Mouse (Mus musculus): Measurements from ENCODE around the gene Chm. TPM values are rescaled to one million over a fixed set of nuclear protein-coding genes. Genes with fewer than 3 reads are reported as not detected.
"Not testable (repeated sequence)": the region's sequence is repeated elsewhere in the genome, so short reads cannot be mapped to it uniquely, and the experiment has no call there.

The Chm gene
- 10 to 100 TPM; 28.0 to 30.8 TPM for total RNA-seq (2021)

DNA sequence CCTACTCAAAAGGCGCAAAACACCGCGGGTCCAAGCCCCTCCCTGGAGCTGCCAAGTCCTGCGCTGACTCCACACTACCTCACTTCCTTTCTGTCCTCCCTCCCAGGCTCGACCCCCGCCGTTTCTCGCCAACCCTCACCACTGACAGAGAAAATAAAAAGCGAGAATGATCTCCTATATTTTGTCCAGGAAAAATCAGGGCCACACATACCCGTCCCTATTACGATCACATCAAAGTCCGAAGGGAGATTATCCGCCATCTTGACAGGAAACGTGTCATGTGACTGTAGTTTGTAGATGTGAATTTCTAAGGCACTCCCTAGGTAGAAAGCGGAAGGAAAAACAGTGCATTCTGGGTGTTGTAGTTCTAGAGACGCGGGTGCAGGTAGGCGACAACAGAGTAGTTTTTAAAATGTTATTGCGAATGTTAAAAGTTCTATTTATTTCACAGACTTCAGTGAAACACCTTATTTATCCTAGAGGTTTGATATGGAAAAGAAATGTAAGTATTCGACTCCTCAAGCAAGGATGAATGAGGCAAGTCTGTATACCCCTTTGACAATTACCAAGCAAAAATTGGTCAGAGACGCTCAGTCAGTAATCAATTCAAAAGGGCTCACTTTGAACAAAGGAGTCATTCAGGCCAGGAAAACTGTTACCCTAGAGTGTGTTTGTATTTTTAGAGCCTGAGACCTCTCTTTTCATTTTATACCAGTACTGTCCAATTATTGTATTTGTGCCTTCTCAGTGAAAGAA, at the start of gene Chm:
Gene Chm, minus strand, starts transcription at position 288 of the 756 bp plus-strand sequence.
- intact Hi-C loops (cut with DNase I), result no loop called here
- DNase-seq, result peak; percentile 38

DNA sequence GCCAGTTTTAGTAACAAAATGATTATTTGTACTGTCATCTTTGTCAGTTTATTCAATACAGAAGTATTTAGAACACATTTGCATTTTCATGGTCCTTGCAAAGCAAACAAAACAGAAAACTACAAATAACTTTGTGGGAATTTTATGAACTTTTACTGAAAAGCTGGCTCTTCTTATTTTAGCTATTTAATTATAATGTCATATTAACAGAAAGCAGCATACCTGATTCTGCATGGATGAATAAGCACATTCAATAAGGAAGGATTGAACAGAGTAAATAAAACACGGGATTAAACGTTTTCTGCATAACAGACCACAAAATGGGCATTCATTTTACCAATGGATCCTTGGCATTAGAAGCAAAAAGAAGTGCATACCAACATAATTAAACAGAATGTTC, 8.6 kb upstream of the Chm start:
- DNase-seq, result no peak
- intact Hi-C loops (cut with DNase I), result no loop called here

DNA sequence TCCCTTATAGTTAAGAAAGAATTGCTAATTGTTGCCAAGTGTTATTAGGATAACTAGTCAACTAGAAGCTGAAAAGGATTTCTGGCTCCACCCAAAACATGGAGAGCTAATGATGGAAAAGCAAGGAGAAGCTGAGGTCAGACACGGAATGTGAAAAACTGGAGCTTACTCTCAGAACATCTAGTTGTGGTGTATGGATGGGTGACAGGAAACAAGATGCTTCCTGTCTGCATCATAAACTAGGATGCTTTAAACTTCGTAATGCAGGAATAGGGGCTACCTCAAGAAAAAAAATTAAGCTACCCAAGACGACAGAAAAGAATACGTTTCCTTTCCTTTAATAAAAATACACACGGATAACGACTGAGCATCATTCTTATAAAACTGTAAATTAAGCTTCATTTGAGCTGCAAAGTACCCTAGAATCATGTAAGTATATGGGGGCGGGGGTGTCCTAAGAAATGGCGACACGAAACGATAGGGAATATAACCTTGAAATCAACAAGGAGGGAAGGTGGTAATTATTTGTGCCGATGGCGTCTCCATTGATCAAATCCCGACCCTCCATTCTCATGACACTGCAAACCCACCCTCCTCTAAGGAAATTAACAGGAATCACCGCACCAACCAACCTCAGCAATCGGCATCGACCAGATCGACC, 618 bp downstream of the Chm start:
- DNase-seq, result no peak
- intact Hi-C loops (cut with DNase I), result no loop called here

DNA sequence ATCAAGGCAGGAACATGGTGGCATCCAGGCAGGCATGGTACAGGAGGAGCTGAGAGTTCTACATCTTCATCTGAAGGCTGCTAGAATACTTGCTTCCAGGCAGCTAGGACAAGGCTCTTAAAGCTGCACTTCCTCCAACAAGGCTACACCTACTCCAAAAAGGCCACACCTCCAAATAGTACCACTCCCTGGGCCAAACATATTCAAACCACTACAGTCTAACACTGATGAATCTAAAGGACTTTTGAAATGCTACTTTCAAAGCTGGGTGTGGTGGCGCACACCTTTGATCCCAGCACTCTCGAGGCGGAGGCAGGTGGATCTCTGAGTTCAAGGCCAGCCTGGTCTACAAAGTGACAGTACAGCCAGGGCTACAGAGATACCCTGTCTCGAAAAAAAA, 4.5 kb downstream of the Chm start:
- DNase-seq; intact Hi-C loops (cut with DNase I): not testable (repeated sequence)

DNA sequence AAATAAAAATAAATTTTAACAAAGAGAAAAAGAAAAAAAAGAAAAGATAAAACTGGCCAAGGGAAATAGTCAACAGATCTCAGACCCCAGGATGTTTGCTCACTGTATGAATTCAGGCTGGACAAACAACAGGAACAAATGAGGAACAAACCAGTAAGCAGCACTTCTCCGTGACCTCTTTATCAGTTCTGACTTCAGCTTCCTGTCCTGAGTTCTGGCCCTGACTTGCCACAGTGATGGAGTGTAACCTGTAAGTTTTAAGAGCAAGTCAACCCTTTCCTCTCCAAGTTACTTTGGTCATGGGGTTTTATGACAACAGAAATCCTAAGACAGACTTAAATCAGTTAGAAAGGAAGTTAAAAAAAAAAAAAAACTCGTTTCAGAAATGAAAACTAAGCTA, 12.6 kb downstream of the Chm start:
- DNase-seq, result no peak
- intact Hi-C loops (cut with DNase I), result no loop called here

DNA sequence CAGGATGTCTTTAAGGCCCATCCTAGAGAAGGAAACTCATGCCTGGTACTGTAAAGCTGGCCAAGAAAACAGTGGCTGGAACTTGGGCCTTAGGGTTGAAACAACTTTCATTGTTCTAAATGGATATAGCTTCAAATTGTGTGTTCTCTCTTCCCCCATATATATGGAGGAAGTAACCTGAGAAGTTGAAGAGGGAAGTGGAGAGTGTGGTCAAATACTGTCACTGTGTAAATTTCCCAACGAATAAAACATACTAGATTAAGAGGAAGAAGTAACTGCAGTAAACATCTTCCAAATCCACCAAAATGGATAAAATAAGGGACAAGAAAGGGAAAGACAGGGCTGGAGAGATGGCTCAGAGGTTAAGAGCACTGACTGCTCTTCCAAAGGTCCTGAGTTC, 13.0 kb downstream of the Chm start:
- intact Hi-C loops (cut with DNase I), result no loop called here
- DNase-seq, result no peak

DNA sequence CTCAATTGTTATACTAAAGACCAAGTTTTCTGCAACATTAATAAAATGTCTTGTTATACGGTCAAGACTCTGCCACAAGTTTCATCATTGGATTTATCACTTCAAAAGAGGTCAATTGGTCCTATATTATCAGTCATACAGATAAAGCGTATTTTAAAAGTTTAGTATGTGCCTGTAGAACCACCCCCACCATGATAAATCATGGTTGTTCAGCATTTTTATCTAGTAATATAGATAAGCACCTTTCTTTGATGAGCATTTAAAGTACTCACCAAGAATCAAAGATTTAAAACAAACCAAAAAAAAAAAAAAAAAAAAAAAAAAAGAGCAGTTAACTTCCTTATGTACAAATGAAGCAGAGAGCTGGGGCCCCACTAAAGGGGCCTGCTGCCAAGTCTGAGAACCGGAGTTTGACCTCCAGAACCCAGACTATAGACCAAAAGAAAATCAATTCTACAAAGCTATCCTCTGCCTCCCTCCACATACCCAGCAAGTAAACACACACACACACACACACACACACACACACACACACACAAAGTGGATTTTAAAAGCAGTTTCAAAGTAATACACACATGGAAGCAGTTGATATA, 25.0 kb downstream of the Chm start:
- intact Hi-C loops (cut with DNase I), result no loop called here
- no peak for DNase-seq

DNA sequence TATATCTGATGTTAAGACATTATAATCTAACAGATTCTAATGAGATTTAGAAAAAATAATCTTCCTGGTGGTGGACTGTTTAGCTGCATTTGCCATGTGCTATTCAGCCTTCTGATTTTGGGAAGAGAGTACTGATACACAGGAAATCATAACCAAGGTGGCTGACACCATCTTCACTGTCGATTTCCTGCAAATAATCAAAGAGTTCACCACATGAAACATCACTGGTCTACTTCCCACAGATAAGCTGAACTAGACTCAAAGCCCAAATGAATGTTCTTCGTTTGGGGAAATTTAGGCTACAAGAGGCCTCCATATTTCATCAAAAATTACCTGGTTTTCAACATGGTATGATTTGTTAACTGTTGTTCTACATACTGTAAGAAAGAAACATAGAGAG, 101.1 kb downstream of the Chm start:
- DNase-seq, result no peak
- intact Hi-C loops (cut with DNase I), result no loop called here

DNA sequence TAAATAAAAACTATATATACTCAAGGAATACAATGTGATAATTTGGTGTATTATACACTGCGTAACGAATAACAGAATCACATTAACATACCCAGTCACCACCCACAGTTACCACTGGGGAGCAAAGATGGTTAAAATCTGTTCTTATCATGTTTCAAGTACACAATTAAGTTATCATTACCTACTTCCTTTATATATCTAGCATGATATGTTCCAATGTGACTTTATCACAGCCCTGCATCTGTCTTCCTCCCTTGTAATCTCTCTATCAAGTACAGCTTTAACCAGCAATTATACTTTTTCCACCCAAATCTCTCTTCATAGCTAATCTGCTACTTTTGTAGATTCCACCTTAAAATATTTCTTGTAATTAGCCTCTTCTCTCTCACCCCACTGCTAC, 109.3 kb downstream of the Chm start:
- no peak for DNase-seq
- intact Hi-C loops (cut with DNase I), result no loop called here

DNA sequence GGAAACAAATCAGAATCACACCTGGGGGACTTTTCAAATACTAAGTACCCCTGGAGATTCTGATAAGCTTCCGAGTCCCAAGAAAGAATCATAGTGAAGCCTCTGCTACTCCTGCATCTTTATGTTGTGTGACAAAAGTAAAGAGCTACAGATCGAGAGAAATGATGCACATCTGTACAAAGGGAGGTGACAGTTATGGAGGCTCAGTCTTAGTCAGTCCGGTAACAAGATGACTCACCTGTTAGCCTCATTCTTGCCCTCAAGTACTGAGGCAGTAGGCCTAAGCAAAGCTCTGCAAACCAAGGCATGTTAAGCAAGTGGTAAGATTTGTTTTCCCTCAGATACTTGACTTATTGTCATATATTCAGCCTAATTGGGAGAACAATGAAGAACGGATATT, 110.5 kb downstream of the Chm start:
- intact Hi-C loops (cut with DNase I), result no loop called here
- DNase-seq, result no peak

DNA sequence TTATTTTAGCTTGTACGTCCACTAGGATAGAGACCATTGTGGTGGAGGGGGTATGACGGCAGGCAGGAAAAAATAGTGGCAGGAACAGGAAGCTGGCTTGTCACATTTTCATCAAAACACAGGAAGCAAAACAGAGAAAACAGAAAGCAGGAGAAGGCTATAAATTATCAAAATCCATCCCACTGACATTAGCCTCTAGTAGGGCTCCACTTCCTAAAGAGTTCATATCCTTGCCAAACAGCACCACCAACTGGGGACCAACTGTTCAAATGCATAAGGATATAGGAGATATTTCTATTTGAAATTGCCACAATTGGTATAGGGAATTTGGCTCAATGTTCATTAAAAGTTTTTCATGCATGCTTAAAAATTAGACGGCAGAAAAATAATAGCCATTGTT, 181.7 kb downstream of the Chm start:
- intact Hi-C loops (cut with DNase I), result no loop called here
- DNase-seq, result no peak

DNA sequence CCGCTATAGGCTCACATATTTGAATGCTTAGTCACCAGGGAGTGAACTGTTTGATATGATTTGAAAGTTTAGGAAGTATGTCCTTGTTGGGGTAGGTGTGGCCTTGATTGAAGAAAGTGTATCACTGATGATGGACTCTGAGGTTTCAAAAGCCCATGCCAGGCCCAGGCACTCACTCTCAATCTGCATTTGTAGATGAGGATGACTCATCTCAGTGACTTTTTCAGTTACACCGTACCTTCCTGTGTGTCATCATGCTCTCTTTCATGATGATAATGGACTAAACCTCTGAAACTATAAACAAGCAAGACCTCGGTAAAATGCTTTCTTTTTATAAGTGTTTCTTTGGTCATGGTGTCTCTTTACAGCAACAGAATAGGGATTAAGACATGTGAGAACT, 183.1 kb downstream of the Chm start:
- intact Hi-C loops (cut with DNase I), result no loop called here
- no peak for DNase-seq

Small RNA genes within 50 kb of the gene (microRNA-seq; reads per million reads assigned to microRNA genes)
- 4,976 reads per million, percentile 90 among the genes with 10 or more reads in this experiment for gene Mir361

Other genes starting within 250 kb of the Chm start
- gene Dach2, start 112.0 kb upstream of the Chm start, total RNA-seq (2021), result 1 to 10 TPM; 3.7 to 4.5 TPM

Measured in left cerebral cortex, postnatal 4 days (tissue).